Mouse (Mus musculus) common myeloid progenitor, adult 5-6 weeks (primary cell): ENCODE results near the gene Osbp2. TPM values are rescaled to one million over a fixed set of nuclear protein-coding genes. Genes with fewer than 3 reads are reported as not detected.
"Not testable (repeated sequence)": the region's sequence is repeated elsewhere in the genome, so short reads cannot be mapped to it uniquely, and the experiment has no call there.

ENCODE experiments used
- ATAC-seq: replicated peaks from 2 replicates; pipeline ENCODE4 v1.8.0; 2016; ENCODE audit warnings: low read depth, mild to moderate bottlenecking, moderate TSS enrichment, inconsistent platforms; ENCODE audit not compliant: poor library complexity, severe bottlenecking
- total RNA-seq: library from RNA; stranded (forward); fragments of 200-1000, 187-1606 nt; gene quantifications from 2 replicates; pipeline ENCODE4 v1.2.3, GENCODE M21; 2017

The Osbp2 gene
- total RNA-seq: not detected in 2 replicates

- peak; percentile 97 for ATAC-seq
Observed at GRCm38 (mm10) chr11:3863454-3864112, at the start of gene Osbp2. Osbp2 (minus strand) TSS chr11:3863903.

DNA sequence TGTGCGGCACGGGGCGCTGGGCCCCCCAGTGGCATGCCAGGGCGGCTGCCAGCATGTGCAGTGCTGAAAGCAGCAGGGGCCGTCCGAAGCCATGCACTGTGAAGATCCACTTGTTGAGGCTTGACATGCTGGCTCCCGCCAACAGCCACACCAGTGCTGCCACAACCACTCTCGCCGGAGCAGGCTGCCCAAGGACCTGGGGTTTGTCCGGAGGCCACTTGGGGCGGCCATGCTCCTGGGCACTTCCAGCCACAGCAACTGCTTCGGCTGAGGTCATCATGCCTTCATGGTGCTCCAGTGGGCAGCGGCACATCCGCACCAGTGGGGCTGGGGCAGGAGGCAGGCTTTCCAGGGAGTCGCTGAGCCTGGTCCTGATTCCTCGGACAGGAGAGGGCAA is 49.2 kb upstream of the Osbp2 start:
- ATAC-seq: no peak

DNA sequence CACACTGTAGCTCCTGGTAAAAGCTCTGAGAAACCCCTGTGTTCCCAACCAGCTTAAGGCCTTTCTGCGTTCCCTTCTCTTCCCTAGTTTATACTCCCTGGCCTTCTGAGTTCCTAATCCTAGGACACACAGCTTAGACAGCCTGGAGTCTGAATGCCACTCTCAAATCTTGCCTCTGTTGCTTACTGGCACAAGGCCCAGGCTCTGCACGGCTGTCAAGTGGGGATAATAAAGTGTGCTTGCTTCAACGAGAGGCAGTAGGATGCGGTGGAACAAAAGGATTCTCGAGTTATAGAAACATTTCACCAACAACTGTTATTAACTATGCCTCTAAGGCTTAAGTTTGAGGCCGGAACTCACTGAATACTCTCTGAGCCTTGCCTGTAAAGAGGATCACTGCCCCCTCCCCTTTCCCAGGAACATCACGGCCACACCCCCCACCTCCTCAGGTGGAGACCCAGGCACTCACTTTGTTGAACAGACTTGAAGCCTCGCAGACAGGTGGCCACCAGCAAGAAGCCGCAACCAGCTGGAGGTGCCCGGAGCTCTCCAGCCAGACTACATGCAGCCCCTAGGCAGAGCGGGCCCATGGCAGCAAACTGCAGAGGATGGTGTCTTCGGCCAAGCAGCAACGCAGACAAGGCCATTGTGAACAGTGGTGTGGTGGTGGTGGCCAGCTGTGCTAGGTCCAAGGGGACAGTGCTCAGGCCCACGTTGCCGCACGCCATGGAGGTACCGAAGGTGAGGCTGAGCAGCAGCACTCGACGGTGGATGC is 48.6 kb upstream of the Osbp2 start:
- no peak for ATAC-seq

GRCm38 (mm10) chr11:3911440-3911839 is 47.7 kb upstream of the Osbp2 start:
- not testable (repeated sequence) for ATAC-seq

GRCm38 (mm10) chr11:3910513-3911310 is 47.0 kb upstream of the Osbp2 start:
- no peak for ATAC-seq

- ATAC-seq: no peak
Observed at GRCm38 (mm10) chr11:3909236-3909635, 45.5 kb upstream of the Osbp2 start.

DNA sequence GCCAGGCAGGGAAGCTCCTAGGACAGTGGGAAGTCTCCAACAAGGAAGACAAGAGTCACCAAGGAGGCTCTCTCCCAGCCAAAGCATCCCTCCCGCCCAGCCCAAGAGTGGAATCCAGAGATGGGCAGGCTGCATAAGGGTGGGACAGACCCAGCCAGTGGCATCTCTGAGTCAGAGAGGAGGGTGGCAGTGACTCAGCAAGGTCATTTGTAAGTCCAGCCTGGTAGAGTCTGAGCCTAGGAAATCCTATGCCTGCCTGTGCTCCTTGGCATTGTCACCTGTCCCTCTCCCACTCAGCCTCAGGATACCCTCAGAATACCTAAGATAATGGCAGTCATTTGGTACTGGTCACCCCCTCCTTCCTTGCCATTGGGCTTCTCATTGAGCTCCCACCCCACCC is 41.7 kb upstream of the Osbp2 start:
- ATAC-seq: no peak

GRCm38 (mm10) chr11:3904673-3905072 is 41.0 kb upstream of the Osbp2 start:
- no peak for ATAC-seq

DNA sequence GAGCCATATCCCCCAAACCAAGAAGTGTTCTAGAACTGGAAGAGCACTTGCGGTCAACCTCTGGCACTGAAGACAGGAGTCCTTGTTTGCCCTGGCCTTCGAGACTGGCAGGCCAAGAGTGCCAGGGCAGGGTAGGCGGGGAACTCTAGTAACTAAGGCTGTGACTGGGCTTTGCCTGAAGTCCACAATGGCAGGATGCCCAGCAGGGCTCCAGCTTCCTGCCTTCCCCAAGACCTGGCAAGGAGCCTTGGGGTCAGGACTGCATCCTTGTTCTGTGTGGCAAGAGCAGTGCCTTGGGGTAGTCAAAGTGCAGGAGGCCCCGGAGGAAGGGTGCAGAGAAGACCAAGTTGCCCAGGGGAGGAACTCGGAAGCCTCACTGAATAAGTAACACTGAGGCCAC is 39.3 kb upstream of the Osbp2 start:
- peak; percentile 70 for ATAC-seq

GRCm38 (mm10) chr11:3902516-3902915 is 38.8 kb upstream of the Osbp2 start:
- no peak for ATAC-seq

GRCm38 (mm10) chr11:3900296-3900695 is 36.6 kb upstream of the Osbp2 start:
- no peak for ATAC-seq

GRCm38 (mm10) chr11:3895933-3896332 is 32.2 kb upstream of the Osbp2 start:
- ATAC-seq: no peak

DNA sequence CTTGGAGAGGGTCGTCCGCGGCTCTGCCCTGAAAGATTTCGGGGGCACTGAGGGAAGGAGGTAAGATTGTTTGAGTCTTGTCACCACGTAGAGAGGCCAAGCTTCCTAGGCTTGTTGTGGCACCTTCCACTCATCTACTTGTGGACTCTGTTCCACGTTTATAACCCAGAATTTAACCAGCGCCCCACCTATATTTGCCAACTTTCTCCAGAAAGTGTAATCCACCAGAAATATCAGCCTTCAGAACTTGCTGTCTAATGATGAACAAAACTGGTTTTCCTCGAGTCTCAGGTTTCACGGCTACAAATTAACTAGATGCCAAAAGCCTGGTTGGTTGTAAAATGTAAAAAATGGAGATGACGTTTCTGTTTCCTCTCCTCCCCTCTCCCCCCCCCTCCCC is 31.8 kb upstream of the Osbp2 start:
- ATAC-seq: no peak

- ATAC-seq: peak; percentile 98
Observed at GRCm38 (mm10) chr11:3894406-3895281, 30.9 kb upstream of the Osbp2 start, which contains the start of the genes 4921536K21Rik and Dusp18. 4921536K21Rik (minus strand) TSS chr11:3895098. Dusp18 (plus strand) TSS chr11:3895240.

DNA sequence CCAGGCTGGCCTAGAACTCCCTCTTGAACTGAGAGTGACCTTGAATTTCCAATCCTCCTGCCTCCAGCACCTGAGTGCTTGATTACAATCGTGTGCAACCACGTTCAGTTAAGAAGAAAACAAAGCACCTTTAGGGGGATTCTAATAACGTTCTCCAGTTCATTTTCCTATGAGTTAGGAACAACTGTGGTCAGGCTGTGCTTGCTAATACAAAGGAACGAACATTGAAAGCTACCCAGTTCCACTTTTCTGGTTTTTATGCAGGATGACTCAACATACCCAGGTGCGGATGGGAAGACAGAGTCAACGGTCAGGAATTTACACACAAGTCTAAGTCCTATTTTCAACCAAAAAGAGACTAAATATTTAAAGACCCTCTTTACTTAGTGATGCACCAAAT is 30.3 kb upstream of the Osbp2 start:
- no peak for ATAC-seq

- ATAC-seq: peak; percentile 77; the same call in 1 of the 2 replicates
Observed at GRCm38 (mm10) chr11:3887331-3887730, 23.6 kb upstream of the Osbp2 start.

- no peak for ATAC-seq
Observed at GRCm38 (mm10) chr11:3883711-3884110, 20.0 kb upstream of the Osbp2 start.

- peak; percentile 90 for ATAC-seq
Observed at GRCm38 (mm10) chr11:3879836-3880235, 16.1 kb upstream of the Osbp2 start.

- no peak for ATAC-seq
Observed at GRCm38 (mm10) chr11:3878660-3879059, 15.0 kb upstream of the Osbp2 start.

DNA sequence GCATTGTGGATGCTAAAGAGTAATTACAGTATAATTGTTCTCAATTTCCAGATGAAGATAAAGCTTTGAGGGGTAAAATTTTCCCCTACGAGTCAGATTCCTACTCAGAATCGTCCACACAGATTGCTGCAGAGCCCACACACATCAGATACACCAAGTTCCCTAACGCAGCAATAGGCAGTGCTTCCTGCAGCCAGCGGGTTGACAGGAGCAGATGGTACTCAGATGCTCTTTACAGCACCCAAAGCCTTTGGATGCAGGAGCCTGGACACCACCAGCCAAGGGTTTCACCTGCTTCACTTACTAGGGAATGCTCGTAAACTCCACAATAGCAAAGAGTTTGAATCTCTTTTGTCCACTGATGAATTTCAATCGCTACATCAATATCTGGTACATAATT is 12.7 kb upstream of the Osbp2 start:
- ATAC-seq: no peak
